Mouse (Mus musculus): Measurements from ENCODE around the gene Pik3ca.

The Pik3ca gene

DNA sequence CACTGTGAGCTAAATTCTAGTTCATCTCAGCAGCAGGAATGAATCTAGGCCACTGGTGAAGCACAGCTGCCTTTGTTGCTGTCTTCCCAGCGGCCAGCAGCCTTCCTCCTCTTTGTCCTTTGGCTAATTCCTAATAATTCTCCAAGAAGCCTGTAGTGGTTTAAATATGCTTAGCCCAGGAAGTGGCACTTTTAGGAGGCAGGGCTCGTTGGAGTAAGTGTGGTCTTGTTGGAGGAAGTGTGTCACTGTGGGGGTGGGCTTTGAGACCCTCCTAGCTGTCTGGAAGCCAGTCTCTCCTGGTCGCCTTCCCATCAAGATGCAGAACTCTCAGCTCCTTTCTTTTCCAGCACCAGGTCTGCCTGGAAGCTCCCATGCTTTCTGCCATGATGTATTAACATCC lies 108.4 kb downstream of the Pik3ca start:
- Histone ChIP-seq H3K27me3 (ENCODE audit: insufficient read depth, low read length) (no peaks in the 10 kb centered on the region), H3K4me1 (replicated peaks; ENCODE audit: low read depth, low read length) (peaks cover 18% of the 10 kb centered on the region), H3K4me3 (replicated peaks; ENCODE audit: low read length) (no peak overlapping the region), H3K36me3 (ENCODE audit: insufficient read depth, low read length) (no peaks in the 10 kb centered on the region), H3K9me3 (ENCODE audit: low read length) (no peaks in the 10 kb centered on the region)
- TF ChIP-seq CTCF (conservative IDR thresholded peaks at IDR 0.05; ENCODE audit: low read length) (no peak), NANOG (IDR thresholded peaks at IDR 0.05; ENCODE audit: borderline replicate concordance, low read length) (no peak), POU5F1 (IDR thresholded peaks at IDR 0.05; ENCODE audit: borderline replicate concordance, low read length) (no peak)

- H3K27me3 ChIP-seq (ENCODE audit: insufficient read depth, low read length) = no peaks in the 10 kb centered on the region
- TF ChIP-seq NANOG (IDR thresholded peaks at IDR 0.05; ENCODE audit: borderline replicate concordance, low read length) (no peak), POU5F1 (IDR thresholded peaks at IDR 0.05; ENCODE audit: borderline replicate concordance, low read length) (no peak), CTCF (conservative IDR thresholded peaks at IDR 0.05; ENCODE audit: low read length) (no peak)
These were observed 109.1 kb downstream of the Pik3ca start for GRCm38 (mm10) chr3:32506366-32507225.

GRCm38 (mm10) chr3:32508666-32509324 lies 111.3 kb downstream of the Pik3ca start:
- Histone ChIP-seq H3K9me3 (ENCODE audit: low read length) (no peaks in the 10 kb centered on the region), H3K4me3 (replicated peaks; ENCODE audit: low read length) (peak overlapping the region; percentile 37; the same call in 1 of the 2 replicates), H3K4me1 (replicated peaks; ENCODE audit: low read depth, low read length) (peaks cover 24% of the 10 kb centered on the region), H3K27me3 (ENCODE audit: insufficient read depth, low read length) (no peaks in the 10 kb centered on the region), H3K36me3 (ENCODE audit: insufficient read depth, low read length) (peaks cover 13% of the 10 kb centered on the region)
- TF ChIP-seq POU5F1 (IDR thresholded peaks at IDR 0.05; ENCODE audit: borderline replicate concordance, low read length) (no peak), CTCF (conservative IDR thresholded peaks at IDR 0.05; ENCODE audit: low read length) (peak; percentile 71)

More at GRCm38 (mm10) chr3:32506366-32507225, 109.1 kb downstream of the Pik3ca start:
- no peaks in the 10 kb centered on the region for H3K9me3 ChIP-seq (ENCODE audit: low read length)
- no peak overlapping the region for H3K4me3 ChIP-seq (replicated peaks; ENCODE audit: low read length)
- peaks cover 23% of the 10 kb centered on the region for H3K4me1 ChIP-seq (replicated peaks; ENCODE audit: low read depth, low read length)
- no peaks in the 10 kb centered on the region for H3K36me3 ChIP-seq (ENCODE audit: insufficient read depth, low read length)

GRCm38 (mm10) chr3:32509496-32510374 lies 112.3 kb downstream of the Pik3ca start, which contains the start of gene Zfp639:
Zfp639 (plus strand) TSS chr3:32510259.
- Histone ChIP-seq H3K4me1 (replicated peaks; ENCODE audit: low read depth, low read length) (peaks cover 24% of the 10 kb centered on the region), H3K36me3 (ENCODE audit: insufficient read depth, low read length) (peaks cover 18% of the 10 kb centered on the region), H3K4me3 (replicated peaks; ENCODE audit: low read length) (peak within 1 kb of the TSS; percentile 93), H3K27me3 (ENCODE audit: insufficient read depth, low read length) (no peaks in the 10 kb centered on the region), H3K9me3 (ENCODE audit: low read length) (no peaks in the 10 kb centered on the region)
- no peak; the same call in 1 of the 2 replicates for TF ChIP-seq CTCF (conservative IDR thresholded peaks at IDR 0.05; ENCODE audit: low read length)
- no peak for TF ChIP-seq NANOG (IDR thresholded peaks at IDR 0.05; ENCODE audit: borderline replicate concordance, low read length)
- TF ChIP-seq POU5F1 (IDR thresholded peaks at IDR 0.05; ENCODE audit: borderline replicate concordance, low read length) = no peak

DNA sequence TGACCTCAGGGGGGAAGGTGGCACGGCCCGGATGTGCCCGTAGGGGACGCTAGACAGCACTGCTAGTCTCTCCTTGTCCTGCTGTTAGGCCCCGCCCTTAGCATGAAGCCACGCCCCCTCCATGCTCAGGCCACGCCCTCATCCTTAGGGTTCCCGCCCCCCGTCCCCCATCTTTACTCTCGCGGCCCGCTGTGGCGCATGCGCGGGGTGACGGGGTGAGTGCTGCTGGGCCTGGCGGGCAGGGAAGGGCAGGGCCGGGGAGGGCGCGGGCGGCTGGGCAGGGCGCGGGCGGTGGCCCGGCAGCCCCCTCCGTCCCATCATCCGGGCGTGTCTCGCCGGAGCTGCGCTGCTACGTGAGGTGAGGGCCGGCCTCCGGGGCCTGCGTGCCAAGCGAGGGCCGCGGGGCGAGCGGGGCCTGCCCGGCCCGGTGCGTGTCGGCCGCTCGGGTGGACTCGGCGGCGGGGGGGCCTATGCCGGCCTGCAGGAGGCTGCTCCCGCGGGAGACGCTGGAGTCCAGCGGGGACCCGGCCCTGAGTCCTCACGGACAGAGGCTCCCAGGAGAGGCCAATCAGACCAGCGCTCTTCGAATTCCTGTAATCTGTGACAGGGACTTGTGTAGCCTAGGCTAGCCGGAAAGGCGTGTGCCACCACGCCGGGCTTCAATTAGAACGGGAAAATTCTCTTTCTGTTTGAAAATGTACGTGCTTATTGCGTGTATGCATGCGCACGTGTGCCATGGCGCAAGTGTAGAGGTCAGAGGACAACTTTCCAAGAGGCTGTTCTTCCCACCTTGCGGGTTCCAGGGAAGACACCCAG lies 113.1 kb downstream of the Pik3ca start:
- peak overlapping the region; percentile 93 for H3K4me3 ChIP-seq (replicated peaks; ENCODE audit: low read length)
- H3K4me1 ChIP-seq (replicated peaks; ENCODE audit: low read depth, low read length) = peaks cover 24% of the 10 kb centered on the region
- H3K36me3 ChIP-seq (ENCODE audit: insufficient read depth, low read length) = peaks cover 26% of the 10 kb centered on the region
- H3K9me3 ChIP-seq (ENCODE audit: low read length) = no peaks in the 10 kb centered on the region
- H3K27me3 ChIP-seq (ENCODE audit: insufficient read depth, low read length) = no peaks in the 10 kb centered on the region
- TF ChIP-seq POU5F1 (IDR thresholded peaks at IDR 0.05; ENCODE audit: borderline replicate concordance, low read length) (no peak), CTCF (conservative IDR thresholded peaks at IDR 0.05; ENCODE audit: low read length) (peak; percentile 69; the same call in 1 of the 2 replicates)

DNA sequence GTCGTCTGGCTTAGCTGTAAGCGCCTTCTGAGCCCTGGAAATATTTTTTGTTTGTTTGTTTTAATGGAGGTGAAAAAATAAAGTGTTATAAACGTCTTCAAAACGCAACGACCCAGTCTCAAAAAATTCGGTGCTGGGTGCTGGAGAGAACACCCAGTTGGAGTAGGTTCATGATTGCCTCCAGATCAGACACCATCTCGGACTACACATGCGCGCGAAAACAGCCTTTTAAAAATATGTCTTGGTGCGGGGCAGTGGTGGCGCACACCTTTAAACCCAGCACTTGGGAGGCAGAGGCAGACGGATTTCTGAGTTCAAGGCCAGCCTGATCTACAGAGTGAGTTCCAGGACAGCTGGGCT lies 113.7 kb downstream of the Pik3ca start:
- TF ChIP-seq CTCF (conservative IDR thresholded peaks at IDR 0.05; ENCODE audit: low read length) (no peak), POU5F1 (IDR thresholded peaks at IDR 0.05; ENCODE audit: borderline replicate concordance, low read length) (no peak), NANOG (IDR thresholded peaks at IDR 0.05; ENCODE audit: borderline replicate concordance, low read length) (no peak)
- H3K4me1 ChIP-seq (replicated peaks; ENCODE audit: low read depth, low read length) = peaks cover 24% of the 10 kb centered on the region
- H3K36me3 ChIP-seq (ENCODE audit: insufficient read depth, low read length) = peaks cover 31% of the 10 kb centered on the region
- H3K9me3 ChIP-seq (ENCODE audit: low read length) = no peaks in the 10 kb centered on the region
- peak overlapping the region; percentile 93 for H3K4me3 ChIP-seq (replicated peaks; ENCODE audit: low read length)
- H3K27me3 ChIP-seq (ENCODE audit: insufficient read depth, low read length) = no peaks in the 10 kb centered on the region

DNA sequence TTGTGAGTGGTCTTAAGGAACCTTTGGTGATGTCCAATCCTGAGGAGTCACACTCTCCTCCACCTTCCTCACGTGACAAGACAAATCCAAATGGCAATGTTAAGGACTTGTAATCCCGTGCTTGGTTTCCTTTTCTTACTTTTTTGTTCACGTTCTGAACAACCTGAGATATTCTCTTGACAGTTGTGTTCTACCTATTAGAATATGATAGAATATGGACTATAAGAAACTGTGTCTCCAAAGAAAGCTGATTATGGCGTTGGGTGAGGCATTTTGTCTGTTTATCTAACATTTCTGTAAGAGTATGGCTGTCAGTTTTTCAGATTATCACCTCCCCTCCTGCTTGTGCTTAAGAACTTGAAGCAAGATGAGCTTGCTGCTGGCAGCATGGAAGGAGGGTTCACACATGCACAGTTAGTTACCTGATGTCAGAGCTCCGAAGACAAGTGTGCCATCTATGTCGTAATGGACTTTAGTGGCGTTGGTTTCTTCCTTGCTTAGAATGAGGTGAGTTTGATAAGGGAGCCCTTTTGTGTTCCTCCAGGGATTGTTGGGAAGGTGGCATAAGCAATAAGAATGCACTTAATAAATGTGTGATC lies 115.3 kb downstream of the Pik3ca start:
- Histone ChIP-seq H3K27me3 (ENCODE audit: insufficient read depth, low read length) (no peaks in the 10 kb centered on the region), H3K4me1 (replicated peaks; ENCODE audit: low read depth, low read length) (peaks cover 24% of the 10 kb centered on the region), H3K36me3 (ENCODE audit: insufficient read depth, low read length) (peaks cover 48% of the 10 kb centered on the region), H3K9me3 (ENCODE audit: low read length) (no peaks in the 10 kb centered on the region), H3K4me3 (replicated peaks; ENCODE audit: low read length) (no peak overlapping the region)
- TF ChIP-seq CTCF (conservative IDR thresholded peaks at IDR 0.05; ENCODE audit: low read length) (no peak), NANOG (IDR thresholded peaks at IDR 0.05; ENCODE audit: borderline replicate concordance, low read length) (no peak), POU5F1 (IDR thresholded peaks at IDR 0.05; ENCODE audit: borderline replicate concordance, low read length) (no peak)
